Mouse (Mus musculus) hindbrain, embryonic 13.5 days (tissue): ENCODE measurements around the gene Cd101. TPM values are rescaled to one million over a fixed set of nuclear protein-coding genes. Genes with fewer than 3 reads are reported as not detected.

ENCODE experiments used
- ATAC-seq: fragments of 200-750 bp; cut with Nextera tagmentation; 2 replicates; pipeline ENCODE4 v1.8.0; 2017; ENCODE audit warnings: moderate TSS enrichment; ENCODE audit not compliant: low FRiP score
- H3K27ac ChIP-seq: fragments of 300-500 bp; sonication (generic); 2 replicates; pipeline ENCODE4 v1.5.1; 2015; ENCODE audit warnings: inconsistent platforms, mild to moderate bottlenecking, moderate library complexity
- H3K27me3 ChIP-seq: fragments of 300-500 bp; sonication (generic); 2 replicates; pipeline ENCODE4 v1.6.1; 2015; ENCODE audit warnings: mild to moderate bottlenecking, inconsistent platforms
- H3K36me3 ChIP-seq: fragments of 300-500 bp; sonication (generic); 2 replicates; pipeline ENCODE4 v1.6.1; 2015; ENCODE audit warnings: mild to moderate bottlenecking, inconsistent platforms
- H3K4me1 ChIP-seq: fragments of 300-500 bp; sonication (generic); replicated peaks from 2 replicates; pipeline ENCODE4 v1.6.1; 2015; ENCODE audit warnings: inconsistent platforms
- H3K4me2 ChIP-seq: fragments of 300-500 bp; sonication (generic); 2 replicates; pipeline ENCODE4 v1.6.1; 2015; ENCODE audit warnings: inconsistent platforms, mild to moderate bottlenecking, moderate library complexity
- H3K4me3 ChIP-seq: fragments of 300-500 bp; sonication (generic); 2 replicates; pipeline ENCODE4 v1.5.1; 2015; ENCODE audit warnings: mild to moderate bottlenecking, inconsistent platforms
- H3K9ac ChIP-seq: fragments of 300-500 bp; sonication (generic); 2 replicates; pipeline ENCODE4 v1.6.1; 2015; ENCODE audit warnings: mild to moderate bottlenecking, inconsistent platforms
- H3K9me3 ChIP-seq: fragments of 300-500 bp; sonication (generic); 2 replicates; pipeline ENCODE4 v1.6.1; 2016; ENCODE audit warnings: inconsistent platforms
- WGBS: fragments of 180-500 bp; shearing (Covaris S2); methylation state at CpG from one replicate; pipeline ENCODE4 v1.1.7; 2015; 5-methylcytosine and 5-hydroxymethylcytosine counted together
- polyA plus RNA-seq: library from polyadenylated mRNA; unstranded; fragments of >200 nt; fragmentation: Nextera tagmentation; extraction: Ambion mirVana; gene quantifications from 2 replicates; pipeline ENCODE4 v1.2.1, GENCODE M21; 2015

The Cd101 gene
- polyA plus RNA-seq, 1 experiment from 2014 or later = not detected

DNA sequence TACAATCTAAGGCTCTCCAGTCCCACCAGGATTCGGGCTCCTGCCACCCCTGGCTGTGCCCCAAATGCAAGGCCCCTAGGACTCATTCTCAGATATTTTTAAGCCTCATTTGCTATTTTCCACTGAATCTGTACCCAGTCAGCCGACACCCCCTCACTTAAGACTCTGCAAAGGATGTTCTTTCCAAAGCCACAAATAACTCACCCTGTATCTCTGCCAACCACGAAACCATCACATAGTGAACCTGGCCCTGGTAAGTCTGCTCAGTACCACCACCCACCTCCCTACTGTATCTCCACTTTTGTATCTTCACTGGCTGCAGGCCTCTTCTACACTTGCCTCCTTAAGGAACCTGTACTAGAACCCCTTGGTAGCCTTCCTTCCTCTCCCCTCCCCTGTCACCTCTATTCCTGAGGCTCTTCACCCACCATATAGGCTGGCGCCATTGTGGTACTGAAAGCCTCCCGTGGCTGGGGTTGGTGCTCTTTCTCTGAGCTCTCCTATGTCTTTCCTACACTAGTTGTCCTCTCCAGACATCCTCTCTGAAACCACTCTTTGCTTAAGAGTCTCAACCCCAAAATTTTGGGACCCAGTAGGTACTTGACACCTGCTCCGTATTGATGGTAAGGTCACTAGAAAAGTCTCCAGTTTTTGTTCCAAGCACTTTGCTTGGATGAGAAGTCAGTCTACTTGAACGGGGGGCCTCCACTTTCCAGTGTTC is 32.7 kb upstream of the Cd101 start:
- Histone ChIP-seq H3K4me2 (no peak overlapping the region), H3K9me3 (no peaks in the 10 kb centered on the region), H3K27ac (no peak overlapping the region), H3K4me1 (no peaks in the 10 kb centered on the region; the same call in 1 of the 2 replicates), H3K36me3 (peaks cover 16% of the 10 kb centered on the region; the same call in 1 of the 2 replicates), H3K4me3 (no peak overlapping the region), H3K27me3 (no peaks in the 10 kb centered on the region), H3K9ac (no peak overlapping the region)
- ATAC-seq = no peak
- whole genome bisulfite sequencing = 95% methylated on average over 7 of the region's 7 CpGs

DNA sequence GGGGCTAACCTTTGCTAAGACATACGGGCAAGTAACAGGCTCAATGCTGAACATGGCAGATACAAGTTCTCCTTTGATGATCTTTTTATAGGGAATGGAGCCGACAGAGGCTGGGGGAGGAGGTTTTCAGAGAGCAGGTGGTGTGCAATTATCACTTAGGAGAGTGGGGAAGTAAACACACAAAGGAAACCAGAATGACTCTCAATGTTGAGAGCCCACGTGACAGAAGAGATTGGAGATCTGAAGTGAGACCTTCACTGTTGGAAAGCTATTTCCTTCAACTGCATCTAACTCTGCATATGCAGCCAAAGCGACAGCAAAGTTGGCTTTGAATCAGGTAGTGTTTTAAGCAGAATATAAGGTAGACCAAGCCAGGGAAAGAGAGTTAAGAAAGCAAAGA is 29.9 kb upstream of the Cd101 start:
- Histone ChIP-seq H3K27ac (no peak overlapping the region), H3K4me2 (no peak overlapping the region), H3K9me3 (no peaks in the 10 kb centered on the region), H3K4me3 (no peak overlapping the region), H3K9ac (no peak overlapping the region), H3K36me3 (peaks cover 16% of the 10 kb centered on the region; the same call in 1 of the 2 replicates), H3K4me1 (no peaks in the 10 kb centered on the region), H3K27me3 (no peaks in the 10 kb centered on the region)
- WGBS = 88% methylated on average over 4 of the region's 4 CpGs
- no peak for ATAC-seq

GRCm38 (mm10) chr3:101058203-101058602 is 28.8 kb upstream of the Cd101 start:
- 91% methylated on average over 2 of the region's 2 CpGs for WGBS
- H3K9me3 ChIP-seq = no peaks in the 10 kb centered on the region
- H3K4me1 ChIP-seq = no peaks in the 10 kb centered on the region
- peaks cover 16% of the 10 kb centered on the region; the same call in 1 of the 2 replicates for H3K36me3 ChIP-seq
- H3K27me3 ChIP-seq = no peaks in the 10 kb centered on the region
- ATAC-seq = no peak
- no peak overlapping the region for H3K4me3 ChIP-seq
- H3K9ac ChIP-seq = no peak overlapping the region
- no peak overlapping the region for H3K27ac ChIP-seq
- no peak overlapping the region for H3K4me2 ChIP-seq

GRCm38 (mm10) chr3:101055216-101055615 is 25.9 kb upstream of the Cd101 start:
- Histone ChIP-seq H3K36me3 (peaks cover 8% of the 10 kb centered on the region; the same call in 1 of the 2 replicates), H3K9me3 (no peaks in the 10 kb centered on the region), H3K27me3 (no peaks in the 10 kb centered on the region), H3K4me2 (no peak overlapping the region), H3K27ac (no peak overlapping the region), H3K9ac (no peak overlapping the region), H3K4me3 (no peak overlapping the region), H3K4me1 (no peaks in the 10 kb centered on the region)
- WGBS = 92% methylated on average over 8 of the region's 8 CpGs
- no peak for ATAC-seq

DNA sequence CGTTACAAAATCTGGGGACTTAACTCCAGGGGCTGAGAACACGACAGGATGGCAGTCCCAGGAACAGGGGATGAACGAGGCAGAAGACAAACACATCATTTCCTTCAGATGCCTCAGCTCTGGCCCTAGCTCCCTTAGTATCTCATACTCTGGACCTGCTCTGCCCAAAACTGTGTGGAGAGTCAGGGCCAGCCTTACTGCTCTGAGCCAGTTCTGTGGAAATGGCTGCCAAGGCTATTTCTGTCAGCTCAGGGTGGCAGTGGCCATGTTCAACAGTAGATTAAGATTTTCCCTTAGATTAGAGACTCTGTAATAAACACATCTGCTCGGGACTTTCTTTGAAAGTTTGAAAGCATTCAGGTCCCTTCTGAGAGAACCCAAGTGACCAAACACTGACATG is 22.2 kb upstream of the Cd101 start:
- Histone ChIP-seq H3K27me3 (no peaks in the 10 kb centered on the region), H3K4me3 (no peak overlapping the region), H3K4me2 (no peak overlapping the region), H3K27ac (no peak overlapping the region), H3K9ac (no peak overlapping the region), H3K36me3 (peaks cover 4% of the 10 kb centered on the region; the same call in 1 of the 2 replicates), H3K9me3 (no peaks in the 10 kb centered on the region), H3K4me1 (peaks cover 8% of the 10 kb centered on the region; the same call in 1 of the 2 replicates)
- ATAC-seq = no peak
- WGBS = 86% methylated on average over 4 of the region's 4 CpGs

DNA sequence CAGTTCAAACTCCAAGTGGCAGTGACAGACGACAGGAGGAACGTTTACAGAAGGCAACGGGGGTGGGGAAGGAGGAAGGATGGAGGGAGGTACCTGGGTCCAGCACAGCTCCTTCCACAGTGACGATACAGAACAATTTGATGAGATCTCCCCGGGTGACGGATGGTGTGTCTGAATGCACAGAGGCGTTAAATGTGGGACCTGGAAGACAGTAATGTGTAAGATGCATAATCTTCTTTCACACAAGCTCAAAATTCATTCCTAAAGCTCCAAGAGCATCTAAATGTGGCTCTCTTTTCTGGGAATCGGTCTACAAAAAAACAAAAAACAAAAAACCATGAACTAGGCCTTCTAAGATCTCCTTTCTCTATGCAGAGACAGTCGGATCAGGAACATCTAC is 20.6 kb upstream of the Cd101 start:
- WGBS = 75% methylated on average over 9 of the region's 9 CpGs
- Histone ChIP-seq H3K9me3 (no peaks in the 10 kb centered on the region), H3K4me1 (peaks cover 8% of the 10 kb centered on the region; the same call in 1 of the 2 replicates), H3K27me3 (no peaks in the 10 kb centered on the region), H3K4me2 (no peak overlapping the region), H3K9ac (no peak overlapping the region), H3K36me3 (peaks cover 9% of the 10 kb centered on the region; the same call in 1 of the 2 replicates), H3K4me3 (no peak overlapping the region), H3K27ac (no peak overlapping the region)
- no peak for ATAC-seq

- peaks cover 8% of the 10 kb centered on the region; the same call in 1 of the 2 replicates for H3K4me1 ChIP-seq
- no peak overlapping the region for H3K27ac ChIP-seq
- H3K9ac ChIP-seq = no peak overlapping the region
- H3K4me3 ChIP-seq = no peak overlapping the region
- H3K36me3 ChIP-seq = peaks cover 12% of the 10 kb centered on the region; the same call in 1 of the 2 replicates
- no peak overlapping the region for H3K4me2 ChIP-seq
- 71% methylated on average over 2 of the region's 2 CpGs for WGBS
- no peaks in the 10 kb centered on the region for H3K9me3 ChIP-seq
- no peaks in the 10 kb centered on the region for H3K27me3 ChIP-seq
- ATAC-seq = no peak
These were observed 19.4 kb upstream of the Cd101 start for GRCm38 (mm10) chr3:101048781-101049180.

DNA sequence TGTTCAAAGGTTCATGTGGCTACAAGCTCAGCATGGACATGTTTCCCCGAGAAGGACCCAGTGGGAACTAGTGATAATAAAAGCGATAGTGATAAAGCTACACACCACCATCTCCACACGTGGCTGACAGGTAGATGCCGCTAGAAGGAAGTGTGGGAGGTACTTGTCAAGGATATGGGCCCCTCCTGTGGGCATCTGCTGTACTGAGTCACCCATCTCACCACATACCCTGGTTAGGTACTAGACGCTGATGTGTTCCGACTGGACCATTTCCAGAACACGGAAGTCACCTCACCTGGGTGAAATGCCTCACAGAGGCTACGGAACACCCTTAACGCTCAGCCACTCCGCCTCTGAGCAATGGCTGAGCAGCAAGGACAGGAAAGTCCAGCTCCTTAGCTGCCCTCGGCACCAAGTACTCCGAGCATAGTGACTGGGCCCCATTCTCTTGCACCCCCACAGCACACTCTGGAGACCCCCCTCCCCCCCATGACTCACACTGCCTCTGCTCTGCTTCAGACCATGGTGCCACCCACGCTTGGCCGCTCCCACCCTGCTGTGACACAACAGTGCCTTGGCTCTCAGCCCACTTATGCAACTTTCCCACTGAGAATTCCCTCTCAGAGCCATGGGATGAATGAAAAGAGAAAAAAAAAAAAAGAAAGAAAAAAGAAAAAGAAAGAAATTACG is 18.4 kb upstream of the Cd101 start:
- ATAC-seq = no peak
- no peak overlapping the region for H3K4me3 ChIP-seq
- no peak overlapping the region for H3K9ac ChIP-seq
- H3K36me3 ChIP-seq = peaks cover 17% of the 10 kb centered on the region
- H3K9me3 ChIP-seq = no peaks in the 10 kb centered on the region
- no peak overlapping the region for H3K4me2 ChIP-seq
- no peaks in the 10 kb centered on the region for H3K27me3 ChIP-seq
- H3K4me1 ChIP-seq = peaks cover 8% of the 10 kb centered on the region; the same call in 1 of the 2 replicates
- WGBS = 78% methylated on average over 15 of the region's 15 CpGs
- no peak overlapping the region for H3K27ac ChIP-seq

DNA sequence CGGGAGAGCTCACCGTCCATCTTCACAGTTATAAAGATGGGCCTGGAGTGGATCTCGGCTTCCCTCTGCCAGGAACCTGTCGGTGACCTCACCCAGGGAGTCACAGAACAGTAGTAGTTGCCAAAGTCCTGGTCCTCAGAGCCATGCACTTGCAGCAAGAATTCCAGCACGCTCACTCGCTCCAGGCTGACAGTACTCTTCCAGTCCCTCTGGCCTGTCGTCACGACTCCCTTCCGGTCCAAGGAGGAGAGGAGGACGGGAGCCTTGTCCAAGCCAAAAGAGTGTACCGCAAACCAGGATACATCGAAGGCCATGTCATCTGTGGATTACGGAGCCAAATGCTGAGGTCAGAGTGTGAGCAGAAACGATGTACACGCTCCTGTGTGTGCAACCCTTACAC is 16.1 kb upstream of the Cd101 start:
- no peak overlapping the region for H3K9ac ChIP-seq
- peaks cover 17% of the 10 kb centered on the region for H3K36me3 ChIP-seq
- no peaks in the 10 kb centered on the region for H3K9me3 ChIP-seq
- no peak overlapping the region for H3K27ac ChIP-seq
- WGBS = 96% methylated on average over 15 of the region's 15 CpGs
- no peak overlapping the region for H3K4me3 ChIP-seq
- ATAC-seq = no peak
- peaks cover 15% of the 10 kb centered on the region for H3K4me1 ChIP-seq
- no peaks in the 10 kb centered on the region for H3K27me3 ChIP-seq
- no peak overlapping the region for H3K4me2 ChIP-seq

- no peaks in the 10 kb centered on the region for H3K27me3 ChIP-seq
- H3K4me3 ChIP-seq = no peak overlapping the region
- no peak overlapping the region for H3K4me2 ChIP-seq
- no peak for ATAC-seq
- H3K36me3 ChIP-seq = peaks cover 17% of the 10 kb centered on the region
- H3K4me1 ChIP-seq = peaks cover 15% of the 10 kb centered on the region
- no peaks in the 10 kb centered on the region for H3K9me3 ChIP-seq
- WGBS = 78% methylated on average over 6 of the region's 6 CpGs
- H3K9ac ChIP-seq = no peak overlapping the region
- H3K27ac ChIP-seq = no peak overlapping the region
These were observed 15.3 kb upstream of the Cd101 start for GRCm38 (mm10) chr3:101044686-101045085.

- Histone ChIP-seq H3K4me2 (no peak overlapping the region), H3K4me3 (no peak overlapping the region), H3K27ac (no peak overlapping the region), H3K9ac (no peak overlapping the region), H3K9me3 (no peaks in the 10 kb centered on the region), H3K27me3 (no peaks in the 10 kb centered on the region), H3K36me3 (peaks cover 13% of the 10 kb centered on the region), H3K4me1 (peaks cover 6% of the 10 kb centered on the region)
- ATAC-seq = no peak
- WGBS = 64% methylated on average over 7 of the region's 7 CpGs
These were observed 12.6 kb upstream of the Cd101 start for GRCm38 (mm10) chr3:101041997-101042396.

DNA sequence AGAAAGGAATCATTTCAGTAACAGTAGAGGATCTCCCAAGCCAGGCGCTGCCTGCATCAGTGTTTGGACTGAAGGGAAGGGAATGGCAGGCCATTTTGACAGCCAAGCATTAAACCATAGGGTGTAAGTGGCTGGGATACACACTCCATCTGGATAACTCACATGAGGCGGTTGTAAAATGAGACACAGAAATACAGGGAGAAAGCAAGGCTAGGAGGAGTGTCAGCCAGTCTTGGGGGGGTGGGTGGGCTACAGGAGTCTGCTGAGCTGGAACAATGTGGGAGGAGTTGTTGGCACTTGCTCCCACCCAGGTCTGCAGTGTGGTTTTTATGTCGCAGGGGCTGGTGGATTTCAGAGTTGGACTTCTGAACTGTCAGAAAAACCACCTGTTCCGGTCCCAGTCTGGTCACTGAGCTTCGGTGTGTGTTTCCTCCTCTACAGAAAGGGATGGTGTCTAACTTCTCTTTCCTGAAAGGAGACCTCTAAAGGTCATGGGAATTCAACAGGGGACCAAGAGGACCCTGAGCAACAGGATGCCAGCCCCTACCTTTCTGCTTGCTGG is 8.7 kb upstream of the Cd101 start:
- peaks cover 1% of the 10 kb centered on the region; the same call in 1 of the 2 replicates for H3K36me3 ChIP-seq
- H3K9me3 ChIP-seq = no peaks in the 10 kb centered on the region
- H3K27me3 ChIP-seq = no peaks in the 10 kb centered on the region
- H3K9ac ChIP-seq = no peak overlapping the region
- ATAC-seq = no peak
- H3K4me2 ChIP-seq = no peak overlapping the region
- H3K4me1 ChIP-seq = peaks cover 6% of the 10 kb centered on the region
- H3K27ac ChIP-seq = no peak overlapping the region
- 90% methylated on average over 5 of the region's 5 CpGs for whole genome bisulfite sequencing
- no peak overlapping the region for H3K4me3 ChIP-seq
